Mouse (Mus musculus): Measurements from ENCODE around the gene Gpatch2l. TPM values are rescaled to one million over a fixed set of nuclear protein-coding genes. Genes with fewer than 3 reads are reported as not detected.

Gene Gpatch2l
- polyA plus RNA-seq, 1 experiment from 2014 or later: 24.4 TPM

- peak overlapping the region; percentile 31 for H3K4me3 ChIP-seq (ENCODE audit: low read length)
- no peaks in the 10 kb centered on the region for H3K9me3 ChIP-seq (ENCODE audit: control insufficient read depth, low read length)
- no peaks in the 10 kb centered on the region for H3K36me3 ChIP-seq (ENCODE audit: control insufficient read depth, insufficient read depth, low read length)
- H3K4me2 ChIP-seq (ENCODE audit: low read length): peak overlapping the region; percentile 77
- 5% methylated on average over 37 of the region's 38 CpGs for WGBS
- ATAC-seq: peak; percentile 67
- no peak overlapping the region for H3K27ac ChIP-seq (ENCODE audit: low read depth, low read length)
- 0 out of 2 replicates have a peak, but pooled peaks cover 2% of the 10 kb centered on the region for H3K27me3 ChIP-seq (replicated peaks; ENCODE audit: control insufficient read depth, insufficient read depth, low read length)
- peak overlapping the region; percentile 59 for H3K9ac ChIP-seq (ENCODE audit: low read depth, low read length)
- H3K4me1 ChIP-seq (ENCODE audit: control insufficient read depth, insufficient read depth, low read depth, low read length): peaks cover 14% of the 10 kb centered on the region
Measured at GRCm38 (mm10) chr12:86220200-86221021, 21.2 kb upstream of the Gpatch2l start.

DNA sequence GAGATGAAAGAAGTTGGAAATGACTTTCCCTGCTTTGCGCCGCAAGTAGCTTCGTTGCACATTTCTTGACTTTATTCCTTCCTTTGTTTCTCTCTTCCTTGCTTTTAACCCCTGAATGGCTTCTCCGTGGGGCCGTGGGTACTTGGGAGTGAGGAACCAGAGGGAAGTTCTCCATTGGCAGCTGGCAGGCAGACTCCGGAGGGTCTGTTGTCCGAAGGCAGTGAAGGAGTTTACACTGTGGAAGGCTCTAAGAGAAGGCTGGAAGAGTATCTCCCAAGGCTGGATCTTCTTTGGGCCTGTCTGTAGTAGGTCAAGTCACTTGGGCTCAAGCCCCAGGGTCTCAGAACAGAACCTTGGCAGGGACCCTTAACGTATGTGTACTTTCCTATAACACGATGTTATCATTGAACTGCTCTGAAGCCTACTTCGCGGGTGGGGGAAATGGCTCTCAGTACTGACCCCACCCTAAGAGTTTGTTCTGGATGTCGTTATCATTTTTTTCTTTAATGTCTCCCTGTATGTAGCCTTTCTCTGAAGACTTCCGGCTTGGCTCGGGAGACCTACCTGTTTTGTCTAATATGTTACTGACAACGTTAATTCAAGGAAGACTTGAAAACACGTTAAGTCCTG is 20.5 kb upstream of the Gpatch2l start:
- peaks cover 14% of the 10 kb centered on the region for H3K4me1 ChIP-seq (ENCODE audit: control insufficient read depth, insufficient read depth, low read depth, low read length)
- no peaks in the 10 kb centered on the region for H3K36me3 ChIP-seq (ENCODE audit: control insufficient read depth, insufficient read depth, low read length)
- H3K4me3 ChIP-seq (ENCODE audit: low read length): peak overlapping the region; percentile 31
- H3K4me2 ChIP-seq (ENCODE audit: low read length): peak overlapping the region; percentile 77
- ATAC-seq: no peak
- H3K27me3 ChIP-seq (replicated peaks; ENCODE audit: control insufficient read depth, insufficient read depth, low read length): no peaks in the 10 kb centered on the region
- H3K9me3 ChIP-seq (ENCODE audit: control insufficient read depth, low read length): no peaks in the 10 kb centered on the region
- no peak overlapping the region for H3K27ac ChIP-seq (ENCODE audit: low read depth, low read length)
- H3K9ac ChIP-seq (ENCODE audit: low read depth, low read length): peak overlapping the region; percentile 59
- WGBS: 43% methylated on average over 16 of the region's 16 CpGs

DNA sequence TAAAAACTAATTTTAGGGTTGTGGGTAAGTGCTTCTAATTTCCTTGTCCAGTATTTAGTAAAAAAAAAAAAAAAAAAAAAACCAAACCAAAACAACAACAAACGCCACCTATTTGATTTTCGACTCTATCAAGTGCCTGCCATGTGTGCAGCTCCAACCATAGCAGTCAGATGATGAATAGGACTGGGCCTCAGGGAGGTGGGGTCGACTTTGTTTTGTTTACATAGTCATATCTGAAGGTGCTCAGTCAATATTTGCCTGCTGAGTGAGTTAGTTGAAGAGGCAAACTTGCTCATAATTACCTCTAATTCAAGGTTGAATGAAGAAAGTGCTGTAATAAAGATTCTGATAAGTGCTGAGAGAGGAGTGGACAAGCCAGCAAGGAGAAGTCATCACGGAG is 7.4 kb upstream of the Gpatch2l start:
- no peaks in the 10 kb centered on the region for H3K27me3 ChIP-seq (replicated peaks; ENCODE audit: control insufficient read depth, insufficient read depth, low read length)
- H3K4me1 ChIP-seq (ENCODE audit: control insufficient read depth, insufficient read depth, low read depth, low read length): no peaks in the 10 kb centered on the region
- ATAC-seq: no peak
- H3K27ac ChIP-seq (ENCODE audit: low read depth, low read length): no peak overlapping the region
- H3K9ac ChIP-seq (ENCODE audit: low read depth, low read length): no peak overlapping the region
- no peaks in the 10 kb centered on the region for H3K36me3 ChIP-seq (ENCODE audit: control insufficient read depth, insufficient read depth, low read length)
- no peaks in the 10 kb centered on the region for H3K9me3 ChIP-seq (ENCODE audit: control insufficient read depth, low read length)
- WGBS: 71% methylated on average over 4 of the region's 4 CpGs
- H3K4me3 ChIP-seq (ENCODE audit: low read length): no peak overlapping the region
- no peak overlapping the region for H3K4me2 ChIP-seq (ENCODE audit: low read length)

- H3K36me3 ChIP-seq (ENCODE audit: control insufficient read depth, insufficient read depth, low read length): no peaks in the 10 kb centered on the region
- peaks cover 8% of the 10 kb centered on the region for H3K4me1 ChIP-seq (ENCODE audit: control insufficient read depth, insufficient read depth, low read depth, low read length)
- no peak overlapping the region for H3K27ac ChIP-seq (ENCODE audit: low read depth, low read length)
- ATAC-seq: no peak
- no peaks in the 10 kb centered on the region for H3K27me3 ChIP-seq (replicated peaks; ENCODE audit: control insufficient read depth, insufficient read depth, low read length)
- no peak overlapping the region for H3K4me3 ChIP-seq (ENCODE audit: low read length)
- H3K9ac ChIP-seq (ENCODE audit: low read depth, low read length): no peak overlapping the region
- H3K9me3 ChIP-seq (ENCODE audit: control insufficient read depth, low read length): no peaks in the 10 kb centered on the region
- no peak overlapping the region for H3K4me2 ChIP-seq (ENCODE audit: low read length)
- WGBS: 84% methylated on average over 2 of the region's 2 CpGs
Measured at GRCm38 (mm10) chr12:86238736-86239135, 2.9 kb upstream of the Gpatch2l start.

GRCm38 (mm10) chr12:86242563-86242962 is 905 bp downstream of the Gpatch2l start:
- Histone ChIP-seq H3K36me3 (ENCODE audit: control insufficient read depth, insufficient read depth, low read length) (peaks cover 5% of the 10 kb centered on the region), H3K27ac (ENCODE audit: low read depth, low read length) (no peak overlapping the region), H3K27me3 (replicated peaks; ENCODE audit: control insufficient read depth, insufficient read depth, low read length) (no peaks in the 10 kb centered on the region), H3K4me2 (ENCODE audit: low read length) (peak overlapping the region; percentile 91), H3K9ac (ENCODE audit: low read depth, low read length) (peak overlapping the region; percentile 95), H3K4me1 (ENCODE audit: control insufficient read depth, insufficient read depth, low read depth, low read length) (peaks cover 25% of the 10 kb centered on the region), H3K4me3 (ENCODE audit: low read length) (peak overlapping the region; percentile 83), H3K9me3 (ENCODE audit: control insufficient read depth, low read length) (no peaks in the 10 kb centered on the region)
- no peak for ATAC-seq
- 31% methylated on average over 7 of the region's 7 CpGs for WGBS

DNA sequence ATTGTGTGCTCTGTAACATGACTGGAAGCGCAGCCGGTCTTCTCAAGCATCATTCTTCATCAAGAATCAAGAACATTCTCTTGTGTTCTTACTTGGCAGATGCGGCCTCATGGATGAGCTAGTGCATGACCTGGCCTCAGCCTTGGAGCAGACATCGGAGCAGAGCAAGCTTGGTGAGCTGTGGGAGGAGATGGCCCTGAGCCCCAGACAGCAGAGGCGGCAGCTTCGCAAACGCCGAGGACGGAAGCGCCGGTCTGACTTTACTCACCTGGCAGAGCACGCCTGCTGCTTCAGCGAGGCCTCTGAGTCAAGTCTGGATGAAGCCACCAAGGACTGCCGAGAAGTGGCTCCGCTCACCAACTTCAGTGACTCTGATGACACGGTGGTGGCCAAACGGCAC is 2.3 kb downstream of the Gpatch2l start:
- ATAC-seq: no peak
- 96% methylated on average over 17 of the region's 17 CpGs for WGBS
- H3K4me3 ChIP-seq (ENCODE audit: low read length): no peak overlapping the region

DNA sequence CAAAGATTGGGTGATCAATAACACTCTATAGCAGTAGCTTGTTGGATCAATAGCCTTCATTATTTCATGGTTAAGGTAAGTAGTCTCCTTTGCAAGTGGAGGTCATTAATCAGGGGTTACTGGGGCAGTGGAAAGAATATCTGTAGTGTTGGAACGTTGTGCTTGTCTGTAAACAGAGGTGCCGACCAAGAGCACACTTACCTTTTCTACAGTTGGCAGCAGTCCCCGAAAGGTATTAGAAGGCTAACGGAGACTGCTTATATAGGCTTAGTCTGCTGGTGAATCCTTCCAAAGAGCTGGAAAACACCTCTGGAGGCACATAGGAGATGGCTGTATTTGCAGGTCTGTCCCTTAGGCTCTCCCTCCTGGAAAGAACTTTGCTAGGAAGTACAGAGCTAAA is 8.5 kb downstream of the Gpatch2l start:
- no peak overlapping the region for H3K9ac ChIP-seq (ENCODE audit: low read depth, low read length)
- H3K27me3 ChIP-seq (replicated peaks; ENCODE audit: control insufficient read depth, insufficient read depth, low read length): no peaks in the 10 kb centered on the region
- peaks cover 10% of the 10 kb centered on the region for H3K4me1 ChIP-seq (ENCODE audit: control insufficient read depth, insufficient read depth, low read depth, low read length)
- H3K9me3 ChIP-seq (ENCODE audit: control insufficient read depth, low read length): no peaks in the 10 kb centered on the region
- no peak overlapping the region for H3K27ac ChIP-seq (ENCODE audit: low read depth, low read length)
- 83% methylated on average over 4 of the region's 4 CpGs for WGBS
- no peaks in the 10 kb centered on the region for H3K36me3 ChIP-seq (ENCODE audit: control insufficient read depth, insufficient read depth, low read length)
- H3K4me3 ChIP-seq (ENCODE audit: low read length): no peak overlapping the region
- no peak for ATAC-seq
- H3K4me2 ChIP-seq (ENCODE audit: low read length): no peak overlapping the region

More for the DNA sequence above, 2.3 kb downstream of the Gpatch2l start:
- H3K4me2 ChIP-seq (ENCODE audit: low read length): no peak overlapping the region
- no peaks in the 10 kb centered on the region for H3K9me3 ChIP-seq (ENCODE audit: control insufficient read depth, low read length)
- H3K4me1 ChIP-seq (ENCODE audit: control insufficient read depth, insufficient read depth, low read depth, low read length): peaks cover 25% of the 10 kb centered on the region
- H3K36me3 ChIP-seq (ENCODE audit: control insufficient read depth, insufficient read depth, low read length): peaks cover 5% of the 10 kb centered on the region
- no peak overlapping the region for H3K27ac ChIP-seq (ENCODE audit: low read depth, low read length)
- no peaks in the 10 kb centered on the region for H3K27me3 ChIP-seq (replicated peaks; ENCODE audit: control insufficient read depth, insufficient read depth, low read length)
- H3K9ac ChIP-seq (ENCODE audit: low read depth, low read length): no peak overlapping the region

- no peak overlapping the region for H3K9ac ChIP-seq (ENCODE audit: low read depth, low read length)
- WGBS: 73% methylated on average over 7 of the region's 7 CpGs
- no peak overlapping the region for H3K27ac ChIP-seq (ENCODE audit: low read depth, low read length)
- H3K36me3 ChIP-seq (ENCODE audit: control insufficient read depth, insufficient read depth, low read length): no peaks in the 10 kb centered on the region
- H3K9me3 ChIP-seq (ENCODE audit: control insufficient read depth, low read length): no peaks in the 10 kb centered on the region
- peak; percentile 40; the same call in 1 of the 2 replicates for ATAC-seq
- H3K27me3 ChIP-seq (replicated peaks; ENCODE audit: control insufficient read depth, insufficient read depth, low read length): no peaks in the 10 kb centered on the region
- H3K4me1 ChIP-seq (ENCODE audit: control insufficient read depth, insufficient read depth, low read depth, low read length): peaks cover 2% of the 10 kb centered on the region; the same call in 1 of the 2 replicates
- no peak overlapping the region for H3K4me2 ChIP-seq (ENCODE audit: low read length)
- H3K4me3 ChIP-seq (ENCODE audit: low read length): no peak overlapping the region
Measured at GRCm38 (mm10) chr12:86254910-86255309, 13.3 kb downstream of the Gpatch2l start.

DNA sequence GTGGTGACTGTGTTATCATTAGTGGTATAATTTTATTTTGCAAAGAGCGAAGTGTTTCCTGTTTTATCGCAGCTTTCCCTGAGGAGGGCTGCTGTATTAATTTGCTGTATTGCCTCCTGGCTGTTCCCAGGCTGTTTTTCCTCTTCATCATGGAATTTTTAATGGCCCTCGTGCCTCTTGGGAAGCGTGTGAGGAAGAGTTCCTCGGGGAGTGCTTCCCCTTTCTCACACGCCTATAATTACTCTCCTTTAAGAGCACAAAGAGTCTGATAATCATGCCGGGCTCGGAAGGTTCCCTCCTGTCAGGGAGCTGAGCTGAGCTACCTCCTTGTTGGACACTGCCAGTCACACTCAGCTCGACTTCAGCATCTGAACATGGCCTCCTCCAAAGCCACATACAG is 30.0 kb downstream of the Gpatch2l start:
- 48% methylated on average over 9 of the region's 9 CpGs for WGBS

More for the DNA sequence above, 30.0 kb downstream of the Gpatch2l start:
- no peaks in the 10 kb centered on the region for H3K9me3 ChIP-seq (ENCODE audit: control insufficient read depth, low read length)
- no peak overlapping the region for H3K4me3 ChIP-seq (ENCODE audit: low read length)
- H3K27me3 ChIP-seq (replicated peaks; ENCODE audit: control insufficient read depth, insufficient read depth, low read length): no peaks in the 10 kb centered on the region
- H3K36me3 ChIP-seq (ENCODE audit: control insufficient read depth, insufficient read depth, low read length): peaks cover 9% of the 10 kb centered on the region; the same call in 1 of the 2 replicates
- H3K9ac ChIP-seq (ENCODE audit: low read depth, low read length): no peak overlapping the region
- no peak overlapping the region for H3K27ac ChIP-seq (ENCODE audit: low read depth, low read length)
- ATAC-seq: peak; percentile 37; the same call in 1 of the 2 replicates
- H3K4me1 ChIP-seq (ENCODE audit: control insufficient read depth, insufficient read depth, low read depth, low read length): 0 out of 2 replicates have a peak, but pooled peaks cover 3% of the 10 kb centered on the region
- no peak overlapping the region for H3K4me2 ChIP-seq (ENCODE audit: low read length)

All from hindbrain, embryonic 16.5 days (tissue).